Mouse (Mus musculus): ENCODE measurements around the gene St3gal3. TPM values are rescaled to one million over a fixed set of nuclear protein-coding genes. Genes with fewer than 3 reads are reported as not detected.

St3gal3 gene
- polyA plus RNA-seq, 1 experiment from 2014 or later: 10.8 TPM

- Histone ChIP-seq H3K27me3 (no peaks in the 10 kb centered on the region), H3K36me3 (peaks cover 97% of the 10 kb centered on the region), H3K9me3 (no peaks in the 10 kb centered on the region), H3K4me3 (no peak overlapping the region), H3K4me1 (no peaks in the 10 kb centered on the region), H3K27ac (no peak overlapping the region), H3K4me2 (replicated peaks) (no peak overlapping the region), H3K9ac (no peak overlapping the region)
- ATAC-seq (ENCODE audit: insufficient number of reproducible peaks, insufficient read depth, low FRiP score, low TSS enrichment): no peak
- WGBS: 93% methylated on average over 17 of the region's 17 CpGs
Measured at GRCm38 (mm10) chr4:118152020-118152785, 17.5 kb upstream of the St3gal3 start.

GRCm38 (mm10) chr4:118150804-118151203 lies 16.1 kb upstream of the St3gal3 start:
- H3K9me3 ChIP-seq: no peaks in the 10 kb centered on the region
- H3K4me3 ChIP-seq: no peak overlapping the region
- ATAC-seq (ENCODE audit: insufficient number of reproducible peaks, insufficient read depth, low FRiP score, low TSS enrichment): no peak
- H3K4me2 ChIP-seq (replicated peaks): no peak overlapping the region
- peaks cover 99% of the 10 kb centered on the region for H3K36me3 ChIP-seq
- H3K4me1 ChIP-seq: no peaks in the 10 kb centered on the region
- WGBS: 92% methylated on average over 7 of the region's 7 CpGs
- H3K27ac ChIP-seq: no peak overlapping the region
- H3K9ac ChIP-seq: no peak overlapping the region
- no peaks in the 10 kb centered on the region for H3K27me3 ChIP-seq

- Histone ChIP-seq H3K27ac (no peak overlapping the region), H3K9ac (no peak overlapping the region), H3K4me2 (replicated peaks) (no peak overlapping the region), H3K4me1 (no peaks in the 10 kb centered on the region), H3K9me3 (no peaks in the 10 kb centered on the region), H3K36me3 (peaks cover 99% of the 10 kb centered on the region), H3K4me3 (no peak overlapping the region), H3K27me3 (no peaks in the 10 kb centered on the region)
- no peak for ATAC-seq (ENCODE audit: insufficient number of reproducible peaks, insufficient read depth, low FRiP score, low TSS enrichment)
- 79% methylated on average over 14 of the region's 14 CpGs for WGBS
Measured at GRCm38 (mm10) chr4:118149956-118150680, 15.4 kb upstream of the St3gal3 start.

- no peak overlapping the region for H3K4me3 ChIP-seq
- H3K36me3 ChIP-seq: peaks cover 99% of the 10 kb centered on the region
- no peaks in the 10 kb centered on the region for H3K27me3 ChIP-seq
- WGBS: 86% methylated on average over 10 of the region's 10 CpGs
- no peak overlapping the region for H3K4me2 ChIP-seq (replicated peaks)
- H3K4me1 ChIP-seq: no peaks in the 10 kb centered on the region
- no peak overlapping the region for H3K27ac ChIP-seq
- H3K9me3 ChIP-seq: no peaks in the 10 kb centered on the region
- ATAC-seq (ENCODE audit: insufficient number of reproducible peaks, insufficient read depth, low FRiP score, low TSS enrichment): no peak
- H3K9ac ChIP-seq: no peak overlapping the region
Measured at GRCm38 (mm10) chr4:118149055-118149576, 14.4 kb upstream of the St3gal3 start.

GRCm38 (mm10) chr4:118148317-118148687 lies 13.6 kb upstream of the St3gal3 start:
- H3K27ac ChIP-seq: no peak overlapping the region
- no peak overlapping the region for H3K4me3 ChIP-seq
- no peaks in the 10 kb centered on the region for H3K27me3 ChIP-seq
- H3K4me1 ChIP-seq: no peaks in the 10 kb centered on the region
- no peak overlapping the region for H3K9ac ChIP-seq
- no peaks in the 10 kb centered on the region for H3K9me3 ChIP-seq
- H3K36me3 ChIP-seq: peaks cover 99% of the 10 kb centered on the region
- WGBS: 88% methylated on average over 10 of the region's 10 CpGs
- ATAC-seq (ENCODE audit: insufficient number of reproducible peaks, insufficient read depth, low FRiP score, low TSS enrichment): no peak
- H3K4me2 ChIP-seq (replicated peaks): no peak overlapping the region

- Histone ChIP-seq H3K36me3 (peaks cover 99% of the 10 kb centered on the region), H3K4me2 (replicated peaks) (no peak overlapping the region), H3K27ac (no peak overlapping the region), H3K4me1 (no peaks in the 10 kb centered on the region), H3K9ac (no peak overlapping the region), H3K9me3 (no peaks in the 10 kb centered on the region), H3K4me3 (no peak overlapping the region), H3K27me3 (no peaks in the 10 kb centered on the region)
- WGBS: 94% methylated on average over 19 of the region's 19 CpGs
- ATAC-seq (ENCODE audit: insufficient number of reproducible peaks, insufficient read depth, low FRiP score, low TSS enrichment): no peak
Measured at GRCm38 (mm10) chr4:118147547-118148316, 13.0 kb upstream of the St3gal3 start.

GRCm38 (mm10) chr4:118147090-118147489 lies 12.4 kb upstream of the St3gal3 start:
- Histone ChIP-seq H3K36me3 (peaks cover 99% of the 10 kb centered on the region), H3K27me3 (no peaks in the 10 kb centered on the region), H3K4me1 (no peaks in the 10 kb centered on the region), H3K4me3 (no peak overlapping the region), H3K27ac (no peak overlapping the region), H3K9ac (no peak overlapping the region), H3K9me3 (no peaks in the 10 kb centered on the region), H3K4me2 (replicated peaks) (no peak overlapping the region)
- WGBS: 91% methylated on average over 10 of the region's 10 CpGs
- ATAC-seq (ENCODE audit: insufficient number of reproducible peaks, insufficient read depth, low FRiP score, low TSS enrichment): no peak

- Histone ChIP-seq H3K9ac (no peak overlapping the region), H3K36me3 (peaks cover 94% of the 10 kb centered on the region)
- no peak for ATAC-seq (ENCODE audit: insufficient number of reproducible peaks, insufficient read depth, low FRiP score, low TSS enrichment)
Measured at GRCm38 (mm10) chr4:118144324-118144723, 9.6 kb upstream of the St3gal3 start.

GRCm38 (mm10) chr4:118143679-118144078 lies 9.0 kb upstream of the St3gal3 start:
- no peaks in the 10 kb centered on the region for H3K27me3 ChIP-seq
- no peak overlapping the region for H3K4me2 ChIP-seq (replicated peaks)
- WGBS: 91% methylated on average over 7 of the region's 7 CpGs
- H3K36me3 ChIP-seq: peaks cover 94% of the 10 kb centered on the region
- no peak overlapping the region for H3K4me3 ChIP-seq
- no peak for ATAC-seq (ENCODE audit: insufficient number of reproducible peaks, insufficient read depth, low FRiP score, low TSS enrichment)
- no peak overlapping the region for H3K27ac ChIP-seq
- H3K4me1 ChIP-seq: no peaks in the 10 kb centered on the region
- no peaks in the 10 kb centered on the region for H3K9me3 ChIP-seq
- no peak overlapping the region for H3K9ac ChIP-seq

More at GRCm38 (mm10) chr4:118144324-118144723, 9.6 kb upstream of the St3gal3 start:
- H3K4me2 ChIP-seq (replicated peaks): no peak overlapping the region
- WGBS: 77% methylated on average over 9 of the region's 9 CpGs
- no peaks in the 10 kb centered on the region for H3K4me1 ChIP-seq
- H3K9me3 ChIP-seq: no peaks in the 10 kb centered on the region
- no peaks in the 10 kb centered on the region for H3K27me3 ChIP-seq
- no peak overlapping the region for H3K27ac ChIP-seq
- H3K4me3 ChIP-seq: no peak overlapping the region

- 97% methylated on average over 5 of the region's 5 CpGs for WGBS
- H3K27ac ChIP-seq: no peak overlapping the region
Measured at GRCm38 (mm10) chr4:118141511-118141910, 6.8 kb upstream of the St3gal3 start.

GRCm38 (mm10) chr4:118138891-118139290 lies 4.2 kb upstream of the St3gal3 start:
- H3K27me3 ChIP-seq: no peaks in the 10 kb centered on the region
- WGBS: 88% methylated on average over 5 of the region's 5 CpGs
- H3K4me3 ChIP-seq: no peak overlapping the region

More at GRCm38 (mm10) chr4:118141511-118141910, 6.8 kb upstream of the St3gal3 start:
- Histone ChIP-seq H3K27me3 (no peaks in the 10 kb centered on the region), H3K36me3 (peaks cover 94% of the 10 kb centered on the region), H3K9ac (no peak overlapping the region), H3K9me3 (no peaks in the 10 kb centered on the region), H3K4me3 (no peak overlapping the region), H3K4me1 (no peaks in the 10 kb centered on the region), H3K4me2 (replicated peaks) (no peak overlapping the region)
- no peak for ATAC-seq (ENCODE audit: insufficient number of reproducible peaks, insufficient read depth, low FRiP score, low TSS enrichment)

More at GRCm38 (mm10) chr4:118138891-118139290, 4.2 kb upstream of the St3gal3 start:
- Histone ChIP-seq H3K9ac (no peak overlapping the region), H3K4me2 (replicated peaks) (no peak overlapping the region), H3K27ac (no peak overlapping the region), H3K9me3 (no peaks in the 10 kb centered on the region), H3K36me3 (peaks cover 70% of the 10 kb centered on the region), H3K4me1 (peaks cover 2% of the 10 kb centered on the region)
- ATAC-seq (ENCODE audit: insufficient number of reproducible peaks, insufficient read depth, low FRiP score, low TSS enrichment): no peak

Measured in embryonic facial prominence, embryonic 12.5 days (tissue).